Mouse (Mus musculus): Measurements from ENCODE around the gene Esrrg. TPM values are rescaled to one million over a fixed set of nuclear protein-coding genes. Genes with fewer than 3 reads are reported as not detected.

Esrrg gene
- polyA plus RNA-seq, 1 experiment: not detected

- Histone ChIP-seq H3K36me3 (replicated peaks; ENCODE audit: low read length) (no peaks in the 10 kb centered on the region), H3K4me3 (replicated peaks) (no peak overlapping the region), H3K9me3 (no peaks in the 10 kb centered on the region), H3K4me1 (peaks cover 14% of the 10 kb centered on the region), H3K27me3 (replicated peaks) (no peaks in the 10 kb centered on the region)
- no peak for TF ChIP-seq FLI1 (IDR thresholded peaks at IDR 0.05; ENCODE audit: low read length)
- no peak for TF ChIP-seq GATA1 (IDR thresholded peaks at IDR 0.05; ENCODE audit: borderline replicate concordance, low read length)
These were observed 504.6 kb downstream of the Esrrg start for GRCm38 (mm10) chr1:188113240-188113639.

GRCm38 (mm10) chr1:188118125-188118524 lies 509.5 kb downstream of the Esrrg start:
- no peak overlapping the region for H3K4me3 ChIP-seq (replicated peaks)
- H3K9me3 ChIP-seq: peaks cover 8% of the 10 kb centered on the region
- no peak for TF ChIP-seq FLI1 (IDR thresholded peaks at IDR 0.05; ENCODE audit: low read length)
- TF ChIP-seq GATA1 (IDR thresholded peaks at IDR 0.05; ENCODE audit: borderline replicate concordance, low read length): no peak
- no peaks in the 10 kb centered on the region for H3K4me1 ChIP-seq
- no peaks in the 10 kb centered on the region for H3K36me3 ChIP-seq (replicated peaks; ENCODE audit: low read length)
- no peaks in the 10 kb centered on the region for H3K27me3 ChIP-seq (replicated peaks)

- H3K4me1 ChIP-seq: no peaks in the 10 kb centered on the region
- H3K27me3 ChIP-seq (replicated peaks): no peaks in the 10 kb centered on the region
- TF ChIP-seq FLI1 (IDR thresholded peaks at IDR 0.05; ENCODE audit: low read length) (no peak), GATA1 (IDR thresholded peaks at IDR 0.05; ENCODE audit: borderline replicate concordance, low read length) (no peak)
- no peaks in the 10 kb centered on the region for H3K36me3 ChIP-seq (replicated peaks; ENCODE audit: low read length)
- no peak overlapping the region for H3K4me3 ChIP-seq (replicated peaks)
- peaks cover 10% of the 10 kb centered on the region for H3K9me3 ChIP-seq
These were observed 511.2 kb downstream of the Esrrg start for GRCm38 (mm10) chr1:188119806-188120205.

- Histone ChIP-seq H3K4me3 (replicated peaks) (no peak overlapping the region), H3K9me3 (peaks cover 7% of the 10 kb centered on the region), H3K27me3 (replicated peaks) (no peaks in the 10 kb centered on the region), H3K36me3 (replicated peaks; ENCODE audit: low read length) (no peaks in the 10 kb centered on the region), H3K4me1 (peaks cover 4% of the 10 kb centered on the region; the same call in 1 of the 2 replicates)
- no peak for TF ChIP-seq FLI1 (IDR thresholded peaks at IDR 0.05; ENCODE audit: low read length)
- no peak for TF ChIP-seq GATA1 (IDR thresholded peaks at IDR 0.05; ENCODE audit: borderline replicate concordance, low read length)
These were observed 517.0 kb downstream of the Esrrg start for GRCm38 (mm10) chr1:188125521-188126021.

GRCm38 (mm10) chr1:188136126-188136525 lies 527.5 kb downstream of the Esrrg start:
- Histone ChIP-seq H3K36me3 (replicated peaks; ENCODE audit: low read length) (no peaks in the 10 kb centered on the region), H3K9me3 (peaks cover 13% of the 10 kb centered on the region), H3K4me3 (replicated peaks) (no peak overlapping the region), H3K4me1 (no peaks in the 10 kb centered on the region), H3K27me3 (replicated peaks) (no peaks in the 10 kb centered on the region)
- TF ChIP-seq GATA1 (IDR thresholded peaks at IDR 0.05; ENCODE audit: borderline replicate concordance, low read length) (no peak), FLI1 (IDR thresholded peaks at IDR 0.05; ENCODE audit: low read length) (no peak)

GRCm38 (mm10) chr1:188139473-188139872 lies 530.9 kb downstream of the Esrrg start:
- H3K9me3 ChIP-seq: peaks cover 13% of the 10 kb centered on the region; the same call in 1 of the 2 replicates
- no peaks in the 10 kb centered on the region for H3K27me3 ChIP-seq (replicated peaks)
- H3K4me3 ChIP-seq (replicated peaks): no peak overlapping the region
- H3K4me1 ChIP-seq: no peaks in the 10 kb centered on the region
- H3K36me3 ChIP-seq (replicated peaks; ENCODE audit: low read length): no peaks in the 10 kb centered on the region
- TF ChIP-seq FLI1 (IDR thresholded peaks at IDR 0.05; ENCODE audit: low read length) (no peak), GATA1 (IDR thresholded peaks at IDR 0.05; ENCODE audit: borderline replicate concordance, low read length) (no peak)

GRCm38 (mm10) chr1:188140221-188140620 lies 531.6 kb downstream of the Esrrg start:
- Histone ChIP-seq H3K27me3 (replicated peaks) (no peaks in the 10 kb centered on the region), H3K4me1 (no peaks in the 10 kb centered on the region), H3K36me3 (replicated peaks; ENCODE audit: low read length) (no peaks in the 10 kb centered on the region), H3K9me3 (peaks cover 13% of the 10 kb centered on the region; the same call in 1 of the 2 replicates), H3K4me3 (replicated peaks) (no peak overlapping the region)
- TF ChIP-seq GATA1 (IDR thresholded peaks at IDR 0.05; ENCODE audit: borderline replicate concordance, low read length) (no peak), FLI1 (IDR thresholded peaks at IDR 0.05; ENCODE audit: low read length) (no peak)

- H3K9me3 ChIP-seq: peaks cover 9% of the 10 kb centered on the region; the same call in 1 of the 2 replicates
- no peak for TF ChIP-seq FLI1 (IDR thresholded peaks at IDR 0.05; ENCODE audit: low read length)
- no peak for TF ChIP-seq GATA1 (IDR thresholded peaks at IDR 0.05; ENCODE audit: borderline replicate concordance, low read length)
- no peak overlapping the region for H3K4me3 ChIP-seq (replicated peaks)
- H3K36me3 ChIP-seq (replicated peaks; ENCODE audit: low read length): no peaks in the 10 kb centered on the region
- H3K4me1 ChIP-seq: no peaks in the 10 kb centered on the region
- H3K27me3 ChIP-seq (replicated peaks): no peaks in the 10 kb centered on the region
These were observed 539.0 kb downstream of the Esrrg start for GRCm38 (mm10) chr1:188147381-188148156.

- TF ChIP-seq GATA1 (IDR thresholded peaks at IDR 0.05; ENCODE audit: borderline replicate concordance, low read length) (no peak), FLI1 (IDR thresholded peaks at IDR 0.05; ENCODE audit: low read length) (no peak)
- H3K4me3 ChIP-seq (replicated peaks): no peak overlapping the region
These were observed 542.5 kb downstream of the Esrrg start for GRCm38 (mm10) chr1:188151066-188151465.

GRCm38 (mm10) chr1:188152011-188152410 lies 543.4 kb downstream of the Esrrg start:
- H3K4me1 ChIP-seq: no peaks in the 10 kb centered on the region
- 0 out of 2 replicates have a peak, but pooled peaks cover 11% of the 10 kb centered on the region for H3K9me3 ChIP-seq
- H3K4me3 ChIP-seq (replicated peaks): no peak overlapping the region
- no peaks in the 10 kb centered on the region for H3K27me3 ChIP-seq (replicated peaks)
- TF ChIP-seq FLI1 (IDR thresholded peaks at IDR 0.05; ENCODE audit: low read length) (no peak), GATA1 (IDR thresholded peaks at IDR 0.05; ENCODE audit: borderline replicate concordance, low read length) (no peak)
- no peaks in the 10 kb centered on the region for H3K36me3 ChIP-seq (replicated peaks; ENCODE audit: low read length)

More at GRCm38 (mm10) chr1:188151066-188151465, 542.5 kb downstream of the Esrrg start:
- Histone ChIP-seq H3K36me3 (replicated peaks; ENCODE audit: low read length) (no peaks in the 10 kb centered on the region), H3K9me3 (0 out of 2 replicates have a peak, but pooled peaks cover 11% of the 10 kb centered on the region), H3K4me1 (no peaks in the 10 kb centered on the region), H3K27me3 (replicated peaks) (no peaks in the 10 kb centered on the region)

Data from megakaryocyte, embryonic 14.5 days (primary cell).